Mouse (Mus musculus) CH12F3 (cell line): ENCODE measurements around the gene Sf3a2.
"Not testable (repeated sequence)": the region's sequence is repeated elsewhere in the genome, so short reads cannot be mapped to it uniquely, and the experiment has no call there.

Experiments used
- in situ Hi-C: fragments of 300-500 bp; cut with MboI; formaldehyde crosslinking; loops from 2 replicates; pipeline ENCODE4 v1.14.3; 2020; ENCODE audit warnings: low sequenced_read_pairs

The Sf3a2 gene

GRCm38 (mm10) chr10:80802204-80802912 is 4.4 kb downstream of the Sf3a2 start:
- in situ Hi-C loops = no loop called here

DNA sequence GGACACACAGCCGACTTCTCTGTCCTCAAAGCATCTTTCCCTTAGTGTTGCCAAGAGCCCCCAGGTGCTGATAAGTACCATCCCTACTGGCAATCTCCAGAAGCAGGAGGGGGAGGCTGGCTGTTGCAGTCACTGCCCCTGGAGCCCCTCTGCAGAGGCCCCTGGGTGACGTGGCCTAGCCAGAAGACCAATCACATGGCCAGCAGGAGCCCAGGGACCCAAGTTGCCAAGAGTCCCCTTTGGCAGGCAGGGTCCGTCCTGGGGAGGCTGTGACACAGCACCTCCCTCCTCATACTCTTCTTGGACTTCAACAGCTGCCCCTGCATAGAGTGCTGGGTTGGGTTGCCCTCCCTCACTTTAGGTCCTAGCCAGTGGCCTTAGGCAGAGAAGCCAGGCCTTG is 5.0 kb downstream of the Sf3a2 start:
- in situ Hi-C loops = no loop called here

GRCm38 (mm10) chr10:80804340-80804739 is 6.3 kb downstream of the Sf3a2 start:
- in situ Hi-C loops = no loop called here

DNA sequence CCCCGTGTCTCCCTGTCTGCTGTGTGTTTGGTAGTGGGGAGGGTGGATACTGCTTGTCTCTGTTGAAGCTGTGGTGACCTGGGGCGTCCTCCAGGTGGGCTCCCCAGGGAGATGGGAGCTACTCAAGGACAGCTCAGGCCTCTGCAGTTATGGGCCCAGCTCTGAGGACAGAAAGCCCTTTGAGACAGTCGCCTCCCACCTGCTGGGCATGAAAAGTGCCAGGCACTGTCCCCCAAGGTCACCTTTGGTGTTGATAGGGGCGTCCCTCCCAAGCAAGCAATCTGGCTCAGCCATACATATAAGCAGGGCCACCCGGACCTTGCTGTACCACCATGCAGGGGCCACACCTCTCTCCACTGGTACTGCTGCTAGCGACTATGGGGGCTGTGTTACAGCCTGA is 6.9 kb downstream of the Sf3a2 start, which contains the start of gene Amh:
TSS of gene Amh (plus strand) at position 328 of the 400 bp plus-strand sequence.
- in situ Hi-C loops = no loop called here

DNA sequence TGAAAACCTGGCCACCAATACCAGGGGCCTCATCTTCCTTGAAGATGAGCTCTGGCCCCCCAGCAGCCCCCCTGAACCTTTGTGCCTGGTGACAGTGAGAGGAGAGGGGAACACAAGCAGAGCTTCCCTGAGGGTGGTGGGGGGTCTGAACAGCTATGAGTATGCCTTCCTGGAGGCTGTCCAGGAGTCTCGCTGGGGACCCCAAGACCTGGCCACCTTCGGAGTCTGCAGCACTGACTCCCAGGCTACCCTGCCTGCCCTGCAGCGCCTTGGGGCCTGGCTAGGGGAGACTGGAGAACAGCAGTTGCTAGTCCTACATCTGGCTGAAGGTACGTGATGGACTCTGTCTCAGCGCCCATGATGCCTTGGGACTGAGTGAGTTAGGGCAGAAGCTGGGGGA is 7.3 kb downstream of the Sf3a2 start:
- in situ Hi-C loops = no loop called here

- in situ Hi-C loops = no loop called here
These were observed 7.9 kb downstream of the Sf3a2 start for GRCm38 (mm10) chr10:80805925-80806324.

DNA sequence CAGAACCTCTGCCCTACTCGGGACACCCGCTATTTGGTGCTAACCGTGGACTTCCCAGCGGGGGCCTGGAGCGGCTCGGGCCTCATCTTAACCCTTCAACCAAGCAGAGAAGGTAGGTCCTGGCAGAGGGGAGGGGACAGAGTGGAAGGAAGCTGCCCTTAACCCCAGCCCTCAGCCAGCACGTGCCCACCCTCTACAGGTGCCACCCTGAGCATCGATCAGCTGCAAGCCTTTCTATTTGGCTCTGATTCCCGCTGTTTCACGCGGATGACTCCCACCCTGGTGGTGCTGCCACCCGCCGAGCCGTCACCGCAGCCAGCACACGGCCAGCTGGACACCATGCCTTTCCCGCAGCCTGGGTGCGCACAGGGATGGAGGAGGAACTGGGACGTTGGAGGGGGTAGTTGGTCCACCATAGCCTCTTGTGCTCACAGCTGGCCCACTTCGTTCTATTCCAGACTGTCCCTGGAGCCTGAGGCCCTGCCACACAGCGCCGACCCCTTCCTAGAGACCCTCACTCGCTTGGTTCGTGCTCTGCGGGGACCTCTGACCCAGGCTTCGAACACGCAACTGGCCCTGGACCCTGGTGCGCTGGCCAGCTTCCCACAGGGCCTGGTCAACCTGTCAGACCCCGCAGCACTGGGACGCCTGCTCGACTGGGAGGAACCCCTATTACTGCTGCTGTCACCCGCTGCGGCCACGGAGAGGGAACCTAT is 8.5 kb downstream of the Sf3a2 start:
- in situ Hi-C loops = no loop called here

DNA sequence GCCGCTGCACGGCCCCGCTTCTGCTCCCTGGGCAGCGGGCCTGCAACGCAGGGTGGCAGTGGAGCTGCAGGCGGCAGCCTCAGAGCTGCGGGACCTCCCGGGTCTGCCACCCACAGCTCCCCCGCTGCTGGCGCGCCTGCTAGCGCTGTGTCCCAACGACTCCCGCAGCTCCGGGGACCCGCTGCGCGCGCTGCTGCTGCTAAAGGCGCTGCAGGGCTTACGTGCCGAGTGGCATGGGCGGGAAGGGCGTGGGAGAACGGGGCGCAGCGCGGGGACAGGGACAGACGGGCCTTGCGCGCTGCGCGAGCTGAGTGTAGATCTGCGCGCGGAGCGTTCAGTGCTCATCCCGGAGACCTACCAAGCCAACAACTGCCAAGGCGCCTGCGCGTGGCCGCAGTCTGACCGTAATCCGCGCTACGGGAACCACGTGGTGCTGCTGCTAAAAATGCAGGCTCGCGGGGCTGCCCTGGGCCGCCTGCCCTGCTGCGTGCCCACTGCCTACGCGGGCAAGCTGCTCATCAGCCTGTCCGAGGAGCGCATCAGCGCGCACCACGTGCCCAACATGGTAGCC is 9.1 kb downstream of the Sf3a2 start:
- in situ Hi-C loops = no loop called here

DNA sequence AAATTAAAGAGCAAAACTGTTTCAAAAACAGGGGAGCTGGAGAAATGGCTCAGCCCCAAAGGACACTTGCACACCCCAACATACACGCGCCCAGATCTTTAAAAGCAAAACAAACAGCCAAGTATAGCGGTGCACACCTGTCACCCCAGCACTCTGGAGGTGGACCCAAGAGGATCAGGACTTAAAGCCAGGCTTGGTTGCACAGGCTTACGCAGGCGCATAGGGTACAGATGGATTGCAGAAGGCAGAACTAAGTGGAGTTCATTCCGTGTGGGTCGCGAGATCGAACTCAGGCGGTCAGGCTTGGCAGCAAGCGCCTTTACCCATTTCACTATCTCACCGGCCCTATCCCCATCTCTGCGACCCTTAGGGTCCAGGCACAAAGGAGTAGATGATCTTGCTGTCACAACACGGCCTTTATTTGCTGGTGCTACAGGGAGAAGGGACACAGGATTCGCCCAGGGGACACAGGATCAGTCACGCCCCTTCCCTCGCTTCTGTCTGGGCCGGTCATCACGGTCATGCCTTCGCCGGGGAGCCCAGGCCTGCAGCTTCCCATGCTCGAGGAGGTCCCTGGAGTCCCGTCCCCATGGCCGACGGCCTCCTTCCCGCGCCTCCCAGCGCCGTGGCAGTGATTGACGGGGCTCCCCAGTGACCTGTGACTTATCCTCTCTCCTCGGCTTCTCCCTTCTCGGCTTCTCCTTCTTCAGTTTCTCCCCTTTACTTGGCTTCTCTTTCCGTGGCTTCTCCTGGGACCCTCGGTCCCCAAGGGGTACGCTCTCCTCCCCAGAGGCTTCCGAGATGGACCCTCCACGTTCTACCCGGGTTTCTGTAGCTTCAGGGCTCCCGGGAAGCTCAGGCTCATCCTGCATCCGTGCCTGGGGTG is 10.3 kb downstream of the Sf3a2 start:
- in situ Hi-C loops = no loop called here

DNA sequence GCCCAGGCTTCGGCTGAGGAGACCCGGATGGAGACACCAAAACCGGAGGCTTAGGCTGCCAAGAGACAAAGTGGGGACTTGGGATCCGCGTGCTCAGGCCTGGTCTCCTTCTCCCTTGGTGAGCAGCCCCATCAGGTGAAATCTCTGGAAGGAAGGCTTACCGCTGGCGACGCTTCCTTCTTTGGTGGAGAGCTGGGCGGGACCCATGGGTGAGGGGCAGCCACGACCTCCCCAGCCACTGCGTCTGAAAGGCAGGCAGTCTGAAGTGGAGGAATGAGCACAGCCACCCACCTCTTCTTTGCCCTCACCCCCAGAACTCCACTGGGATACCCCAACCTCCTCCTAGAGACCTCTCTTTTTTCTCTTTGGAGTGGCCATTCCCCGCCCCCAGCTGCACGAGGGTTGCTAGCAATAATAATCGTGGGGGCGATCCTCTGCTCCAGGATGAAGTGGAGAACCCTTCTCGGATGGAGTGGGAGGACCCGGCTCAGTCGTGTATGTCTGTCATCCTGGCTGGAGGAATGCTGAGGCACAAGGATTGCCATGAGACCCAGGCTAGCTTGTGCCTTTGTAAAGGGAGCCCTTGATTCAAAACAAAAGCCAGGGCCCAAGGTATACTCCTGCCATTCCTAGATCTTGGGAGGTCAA is 11.1 kb downstream of the Sf3a2 start:
- in situ Hi-C loops = no loop called here

GRCm38 (mm10) chr10:80810084-80810483 is 12.1 kb downstream of the Sf3a2 start:
- in situ Hi-C loops = no loop called here

GRCm38 (mm10) chr10:80812391-80813041 is 14.5 kb downstream of the Sf3a2 start:
- in situ Hi-C loops = no loop called here

DNA sequence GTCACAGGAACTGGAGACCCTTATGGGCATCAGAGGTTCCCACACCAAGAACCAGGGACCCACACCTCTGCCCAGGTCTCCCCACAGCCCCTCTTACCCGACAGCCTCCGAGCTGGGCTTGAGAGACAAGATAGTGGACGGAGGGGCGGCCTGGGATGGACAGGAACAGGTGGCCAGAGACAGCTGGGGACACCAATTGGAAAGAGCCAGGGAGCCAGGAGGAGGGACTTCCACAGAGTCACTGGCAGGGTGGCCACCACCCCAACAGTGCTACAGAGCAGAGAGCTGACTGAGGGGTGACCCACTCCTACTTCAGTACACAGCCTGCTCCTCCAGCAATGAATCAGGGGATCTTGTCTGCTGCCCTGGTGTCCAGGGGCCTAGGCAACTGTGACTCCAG is 15.4 kb downstream of the Sf3a2 start, which contains the start of gene Jsrp1:
TSS of gene Jsrp1 (minus strand) at position 133 of the 400 bp plus-strand sequence.
- in situ Hi-C loops = no loop called here

- in situ Hi-C loops = no loop called here
These were observed 16.8 kb downstream of the Sf3a2 start for GRCm38 (mm10) chr10:80814800-80815199.

- in situ Hi-C loops = not testable (repeated sequence)
These were observed 18.3 kb downstream of the Sf3a2 start for GRCm38 (mm10) chr10:80816303-80816702.

GRCm38 (mm10) chr10:80817164-80817563 is 19.2 kb downstream of the Sf3a2 start:
- in situ Hi-C loops = no loop called here

DNA sequence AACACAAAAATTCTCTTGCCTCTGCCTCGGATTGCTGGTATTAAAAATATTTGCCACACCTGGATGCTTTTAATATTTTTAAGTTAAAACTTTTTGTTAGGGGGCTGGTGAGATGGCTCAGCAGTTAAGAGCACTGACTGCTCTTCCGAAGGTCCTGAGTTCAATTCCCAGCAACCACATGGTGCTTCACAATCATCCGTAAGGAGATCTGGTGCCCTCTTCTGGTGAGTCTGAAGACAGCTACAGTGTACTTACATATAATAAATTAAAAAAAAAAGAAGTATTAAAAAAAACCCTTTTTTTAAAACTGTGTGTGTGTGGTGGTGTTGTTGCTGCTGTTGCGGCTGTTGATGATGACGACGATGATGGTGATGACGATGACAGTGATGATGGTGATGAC is 20.0 kb downstream of the Sf3a2 start:
- in situ Hi-C loops = not testable (repeated sequence)

- in situ Hi-C loops = no loop called here
These were observed 20.7 kb downstream of the Sf3a2 start for GRCm38 (mm10) chr10:80818599-80819281.

- in situ Hi-C loops = no loop called here
These were observed 21.4 kb downstream of the Sf3a2 start for GRCm38 (mm10) chr10:80819406-80819805.
